Mouse (Mus musculus): ENCODE results near the gene Sox13. TPM values are rescaled to one million over a fixed set of nuclear protein-coding genes. Genes with fewer than 3 reads are reported as not detected.
A peak's percentile ranks its signal among the peaks of the same experiment; 100 is the strongest.

Gene Sox13
- polyA plus RNA-seq, 1 experiment from 2014 or later = 19.2 TPM

DNA sequence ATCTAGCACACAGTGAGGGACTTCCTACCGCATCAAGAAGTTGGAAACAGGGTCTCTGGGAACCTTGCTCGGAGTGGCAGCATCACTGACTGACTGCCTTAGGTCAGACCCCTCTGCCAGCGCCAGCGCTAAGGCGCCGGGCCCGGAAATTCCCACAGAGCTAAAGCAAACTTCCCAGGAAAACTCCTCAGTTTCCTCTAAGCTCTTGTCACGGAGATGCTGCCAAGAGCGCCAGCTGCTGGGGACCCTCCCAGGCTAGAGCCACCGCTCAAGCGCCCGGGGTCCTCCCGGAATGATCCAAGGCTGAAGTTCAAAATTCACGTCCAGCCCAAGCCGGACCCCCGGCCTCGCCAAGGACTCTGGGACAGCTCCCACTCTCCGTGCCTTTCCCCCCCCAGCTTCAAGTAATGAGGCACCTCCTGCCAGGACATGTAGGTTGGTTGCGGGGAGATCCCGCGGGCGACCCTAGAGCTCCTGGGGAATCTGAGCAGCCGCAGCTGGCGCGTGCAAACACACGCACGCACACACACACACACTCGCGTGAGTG lies 1.5 kb downstream of the Sox13 start:
- peak overlapping the region; percentile 92 for H3K27ac ChIP-seq

GRCm38 (mm10) chr1:133421975-133422570 lies 2.1 kb downstream of the Sox13 start:
- WGBS = 31% methylated on average over 16 of the region's 16 CpGs
- H3K4me2 ChIP-seq (replicated peaks) = peak overlapping the region; percentile 94
- peak overlapping the region; percentile 93 for H3K9ac ChIP-seq
- H3K9me3 ChIP-seq (replicated peaks) = no peaks in the 10 kb centered on the region
- H3K27me3 ChIP-seq = no peaks in the 10 kb centered on the region
- peaks cover 52% of the 10 kb centered on the region for H3K4me1 ChIP-seq
- ATAC-seq (ENCODE audit: low FRiP score) = no peak
- H3K4me3 ChIP-seq = peak overlapping the region; percentile 90
- H3K36me3 ChIP-seq = no peaks in the 10 kb centered on the region
- H3K27ac ChIP-seq = peak overlapping the region; percentile 92

More for the DNA sequence above, 1.5 kb downstream of the Sox13 start:
- Histone ChIP-seq H3K9ac (peak overlapping the region; percentile 93), H3K4me3 (peak overlapping the region; percentile 90), H3K36me3 (no peaks in the 10 kb centered on the region), H3K9me3 (replicated peaks) (no peaks in the 10 kb centered on the region), H3K4me1 (peaks cover 46% of the 10 kb centered on the region), H3K27me3 (no peaks in the 10 kb centered on the region), H3K4me2 (replicated peaks) (peak overlapping the region; percentile 94)
- under 1% methylated on average over 29 of the region's 29 CpGs for WGBS
- ATAC-seq (ENCODE audit: low FRiP score) = peak; percentile 46

- 18% methylated on average over 2 of the region's 2 CpGs for WGBS
- H3K4me2 ChIP-seq (replicated peaks) = peak overlapping the region; percentile 94
- ATAC-seq (ENCODE audit: low FRiP score) = no peak
Measured at GRCm38 (mm10) chr1:133421061-133421460, 3.1 kb downstream of the Sox13 start.

DNA sequence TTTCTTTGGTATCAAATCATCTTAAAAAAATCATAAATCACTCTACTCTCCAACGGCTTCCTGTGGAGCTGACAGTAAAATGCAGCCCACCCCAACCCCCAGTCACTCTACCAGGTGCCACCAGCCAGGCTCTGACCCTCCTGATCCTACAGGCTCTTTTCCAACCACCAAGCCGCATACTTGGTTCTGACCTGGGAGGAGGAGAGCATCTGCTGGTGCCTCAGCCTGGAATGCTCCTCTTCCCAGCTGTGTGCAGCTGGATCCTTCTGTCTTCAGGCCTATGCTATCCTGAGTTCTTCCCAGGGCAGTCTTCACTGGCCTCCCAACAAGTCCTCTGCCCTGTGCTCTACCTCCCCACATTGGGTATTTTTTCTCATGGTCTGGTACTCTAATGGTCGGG lies 3.7 kb downstream of the Sox13 start:
- ATAC-seq (ENCODE audit: low FRiP score) = no peak
- Histone ChIP-seq H3K27ac (no peak overlapping the region), H3K4me2 (replicated peaks) (peak overlapping the region; percentile 94; the same call in 1 of the 2 replicates), H3K36me3 (no peaks in the 10 kb centered on the region), H3K9me3 (replicated peaks) (no peaks in the 10 kb centered on the region), H3K4me3 (no peak overlapping the region), H3K27me3 (no peaks in the 10 kb centered on the region), H3K4me1 (peaks cover 61% of the 10 kb centered on the region), H3K9ac (peak overlapping the region; percentile 38)
- WGBS = 62% methylated on average over 3 of the region's 3 CpGs

More at GRCm38 (mm10) chr1:133421061-133421460, 3.1 kb downstream of the Sox13 start:
- Histone ChIP-seq H3K4me3 (no peak overlapping the region), H3K36me3 (no peaks in the 10 kb centered on the region), H3K27ac (no peak overlapping the region), H3K4me1 (peaks cover 57% of the 10 kb centered on the region), H3K9ac (peak overlapping the region; percentile 38; the same call in 1 of the 2 replicates), H3K9me3 (replicated peaks) (no peaks in the 10 kb centered on the region), H3K27me3 (no peaks in the 10 kb centered on the region)

DNA sequence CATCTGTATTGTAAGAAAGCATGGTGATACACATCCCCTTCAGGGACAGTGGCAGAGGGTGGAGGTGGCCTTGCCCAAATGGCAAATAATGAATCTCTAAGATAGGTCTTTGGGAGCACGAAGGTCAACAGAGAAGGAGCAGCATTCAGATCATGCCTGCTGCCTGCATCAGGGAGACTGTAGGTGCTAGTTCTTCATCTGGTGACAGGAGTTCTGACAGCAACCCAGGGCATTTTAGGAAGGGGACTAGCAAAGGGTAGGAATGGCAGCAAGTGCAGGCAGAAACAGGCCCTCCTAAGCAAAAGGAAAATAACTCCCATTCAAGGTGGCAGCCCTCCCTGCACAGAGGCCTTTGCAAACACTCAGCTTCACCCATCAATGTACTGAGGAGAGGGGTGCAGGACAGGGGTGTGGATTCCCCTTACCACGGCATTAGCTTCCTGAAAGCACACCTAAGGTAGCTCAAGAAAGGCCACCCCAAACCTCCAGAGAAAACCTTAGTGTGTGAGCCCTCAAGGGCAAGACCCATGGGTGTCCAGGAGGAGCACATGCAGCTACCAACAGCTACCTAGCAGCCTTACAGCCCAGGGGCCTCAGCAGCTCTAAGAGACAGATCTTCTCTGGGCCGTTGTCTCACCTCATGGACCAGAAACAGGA lies 4.9 kb downstream of the Sox13 start:
- peaks cover 72% of the 10 kb centered on the region for H3K4me1 ChIP-seq
- no peaks in the 10 kb centered on the region for H3K9me3 ChIP-seq (replicated peaks)
- peak overlapping the region; percentile 68; the same call in 1 of the 2 replicates for H3K9ac ChIP-seq
- H3K4me3 ChIP-seq = no peak overlapping the region
- no peak overlapping the region for H3K27ac ChIP-seq
- H3K27me3 ChIP-seq = no peaks in the 10 kb centered on the region
- WGBS = 71% methylated on average over 3 of the region's 3 CpGs
- H3K4me2 ChIP-seq (replicated peaks) = no peak overlapping the region
- ATAC-seq (ENCODE audit: low FRiP score) = no peak
- no peaks in the 10 kb centered on the region for H3K36me3 ChIP-seq

DNA sequence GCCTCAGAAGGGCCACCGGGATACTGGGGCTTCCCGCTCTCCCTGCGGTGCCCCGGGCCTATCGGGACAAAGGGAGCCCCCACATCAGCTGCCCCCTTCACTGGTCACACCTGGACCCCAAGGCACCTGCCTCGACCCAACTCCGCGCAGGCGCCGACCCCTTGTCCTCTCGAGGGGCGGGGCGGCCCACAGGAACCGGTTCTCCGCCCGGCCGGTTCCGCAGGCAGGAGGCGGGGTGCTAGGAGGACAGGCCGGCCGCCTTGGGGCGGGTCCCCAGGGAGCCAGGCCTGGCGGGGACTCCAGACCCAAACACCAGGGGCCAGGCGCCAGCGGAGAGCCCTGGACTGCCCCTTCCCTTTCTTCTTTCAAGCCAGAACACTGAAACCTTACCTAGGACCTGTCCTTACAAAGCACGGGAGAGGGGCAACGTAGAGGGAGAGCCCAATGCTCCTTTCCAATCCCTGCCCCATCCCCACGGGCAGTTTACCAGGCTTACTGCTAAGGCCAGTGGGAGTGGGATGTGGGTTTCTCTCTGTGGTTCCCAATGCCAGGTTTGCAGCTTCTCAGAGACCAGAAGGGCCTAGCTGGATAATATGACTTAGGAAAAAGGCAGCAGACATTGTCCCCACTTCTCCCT lies 5.9 kb downstream of the Sox13 start:
- ATAC-seq (ENCODE audit: low FRiP score) = no peak
- Histone ChIP-seq H3K36me3 (no peaks in the 10 kb centered on the region), H3K27ac (peak overlapping the region; percentile 25; the same call in 1 of the 2 replicates), H3K4me2 (replicated peaks) (peak overlapping the region; percentile 56), H3K4me1 (peaks cover 81% of the 10 kb centered on the region), H3K27me3 (no peaks in the 10 kb centered on the region), H3K9ac (peak overlapping the region; percentile 68), H3K4me3 (peak overlapping the region; percentile 28), H3K9me3 (replicated peaks) (no peaks in the 10 kb centered on the region)
- WGBS = 11% methylated on average over 28 of the region's 28 CpGs

- Histone ChIP-seq H3K36me3 (no peaks in the 10 kb centered on the region), H3K4me2 (replicated peaks) (peak overlapping the region; percentile 56; the same call in 1 of the 2 replicates), H3K4me1 (peaks cover 87% of the 10 kb centered on the region), H3K9me3 (replicated peaks) (no peaks in the 10 kb centered on the region), H3K4me3 (no peak overlapping the region), H3K9ac (peak overlapping the region; percentile 68; the same call in 1 of the 2 replicates), H3K27me3 (no peaks in the 10 kb centered on the region), H3K27ac (peak overlapping the region; percentile 17; the same call in 1 of the 2 replicates)
- no peak for ATAC-seq (ENCODE audit: low FRiP score)
- 94% methylated on average over 1 of the region's 1 CpGs for WGBS
Measured at GRCm38 (mm10) chr1:133417539-133417938, 6.6 kb downstream of the Sox13 start.

DNA sequence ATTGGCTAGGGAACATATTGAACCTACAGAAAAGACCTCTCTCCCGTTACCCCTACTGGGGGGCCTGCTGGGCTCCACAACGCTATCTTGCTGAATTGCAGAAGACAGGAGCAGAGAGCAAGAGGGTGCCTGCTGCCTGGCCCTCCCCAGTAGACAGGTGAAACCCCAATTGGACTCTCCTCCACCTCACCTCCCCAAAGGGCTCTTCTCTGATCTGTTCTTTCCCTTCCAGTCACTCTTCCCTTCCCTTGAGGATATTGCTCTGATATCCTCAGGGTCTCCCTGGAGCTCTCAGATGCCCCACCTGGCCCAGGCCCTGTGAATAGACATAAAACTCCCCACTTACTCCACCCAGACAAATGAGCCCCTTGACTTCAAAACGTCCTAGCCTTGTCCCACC lies 7.1 kb downstream of the Sox13 start:
- no peak overlapping the region for H3K4me3 ChIP-seq
- H3K4me2 ChIP-seq (replicated peaks) = no peak overlapping the region
- H3K9me3 ChIP-seq (replicated peaks) = no peaks in the 10 kb centered on the region
- H3K27me3 ChIP-seq = no peaks in the 10 kb centered on the region
- WGBS = 64% methylated on average over 3 of the region's 3 CpGs
- no peak overlapping the region for H3K9ac ChIP-seq
- no peak for ATAC-seq (ENCODE audit: low FRiP score)
- H3K36me3 ChIP-seq = no peaks in the 10 kb centered on the region
- H3K4me1 ChIP-seq = peaks cover 87% of the 10 kb centered on the region
- no peak overlapping the region; the same call in 1 of the 2 replicates for H3K27ac ChIP-seq

- Histone ChIP-seq H3K27ac (no peak overlapping the region), H3K4me3 (no peak overlapping the region), H3K36me3 (no peaks in the 10 kb centered on the region), H3K27me3 (no peaks in the 10 kb centered on the region), H3K4me2 (replicated peaks) (no peak overlapping the region), H3K4me1 (peaks cover 86% of the 10 kb centered on the region), H3K9me3 (replicated peaks) (no peaks in the 10 kb centered on the region), H3K9ac (no peak overlapping the region)
- no peak for ATAC-seq (ENCODE audit: low FRiP score)
- 82% methylated on average over 7 of the region's 7 CpGs for WGBS
Measured at GRCm38 (mm10) chr1:133416472-133416871, 7.7 kb downstream of the Sox13 start.

DNA sequence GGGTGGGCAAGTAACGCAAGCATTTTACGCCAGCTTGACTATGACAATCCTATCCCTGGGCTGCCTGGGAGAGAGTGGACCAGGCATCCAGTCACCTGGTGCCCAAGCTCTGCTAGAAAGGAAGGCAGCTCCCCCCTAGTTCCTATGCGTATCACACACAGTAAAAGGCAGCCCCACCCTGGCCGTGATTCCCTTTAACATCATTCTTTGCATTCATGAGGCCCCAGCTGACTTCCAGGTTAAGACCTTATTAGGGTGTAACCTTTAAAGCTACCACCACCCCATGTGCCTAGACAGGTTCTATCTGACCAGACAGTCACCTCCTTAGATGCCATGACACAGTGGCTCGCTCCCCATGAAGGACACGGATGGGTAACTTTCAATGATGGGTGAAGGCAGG lies 8.7 kb downstream of the Sox13 start:
- no peak for ATAC-seq (ENCODE audit: low FRiP score)
- no peak overlapping the region for H3K4me2 ChIP-seq (replicated peaks)
- H3K4me3 ChIP-seq = no peak overlapping the region
- no peak overlapping the region for H3K27ac ChIP-seq
- peaks cover 81% of the 10 kb centered on the region for H3K4me1 ChIP-seq
- no peak overlapping the region for H3K9ac ChIP-seq
- H3K9me3 ChIP-seq (replicated peaks) = no peaks in the 10 kb centered on the region
- WGBS = 69% methylated on average over 6 of the region's 6 CpGs
- H3K27me3 ChIP-seq = no peaks in the 10 kb centered on the region
- no peaks in the 10 kb centered on the region for H3K36me3 ChIP-seq

GRCm38 (mm10) chr1:133415086-133415485 lies 9.1 kb downstream of the Sox13 start:
- Histone ChIP-seq H3K4me1 (peaks cover 78% of the 10 kb centered on the region), H3K27me3 (no peaks in the 10 kb centered on the region), H3K4me3 (no peak overlapping the region), H3K36me3 (no peaks in the 10 kb centered on the region), H3K9ac (no peak overlapping the region), H3K27ac (no peak overlapping the region), H3K9me3 (replicated peaks) (no peaks in the 10 kb centered on the region), H3K4me2 (replicated peaks) (no peak overlapping the region)
- no peak for ATAC-seq (ENCODE audit: low FRiP score)
- WGBS = 63% methylated on average over 7 of the region's 7 CpGs

DNA sequence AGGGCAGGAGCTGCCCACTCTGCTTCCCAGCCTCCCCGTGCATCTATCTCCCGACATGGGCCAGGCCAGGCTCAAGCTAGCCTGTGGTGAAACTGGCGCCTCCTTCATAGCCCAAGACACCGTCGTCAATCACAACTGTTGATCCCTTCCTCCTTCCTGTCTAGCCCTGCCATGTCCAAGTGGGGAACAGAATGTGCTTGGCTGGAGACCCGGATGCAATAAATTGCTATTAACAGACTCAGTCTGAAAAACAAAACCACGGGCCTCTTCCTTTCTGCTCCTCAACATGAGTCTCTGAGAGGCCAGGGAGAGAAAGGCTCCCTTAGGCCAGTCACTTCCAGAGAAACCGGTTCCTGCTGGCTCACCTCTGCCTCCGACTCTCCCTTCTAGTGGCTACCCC lies 11.2 kb downstream of the Sox13 start:
- no peak for ATAC-seq (ENCODE audit: low FRiP score)
- H3K4me1 ChIP-seq = peaks cover 80% of the 10 kb centered on the region

More for the DNA sequence above, 11.2 kb downstream of the Sox13 start:
- no peak overlapping the region for H3K27ac ChIP-seq
- WGBS = 70% methylated on average over 9 of the region's 9 CpGs
- H3K4me2 ChIP-seq (replicated peaks) = no peak overlapping the region
- H3K9ac ChIP-seq = no peak overlapping the region
- H3K36me3 ChIP-seq = no peaks in the 10 kb centered on the region
- H3K27me3 ChIP-seq = no peaks in the 10 kb centered on the region
- H3K9me3 ChIP-seq (replicated peaks) = no peaks in the 10 kb centered on the region
- no peak overlapping the region for H3K4me3 ChIP-seq

All from hindbrain, embryonic 12.5 days (tissue).